Mouse (Mus musculus) heart, embryonic 14.5 days (tissue): ENCODE measurements around the gene Nap1l4. TPM values are rescaled to one million over a fixed set of nuclear protein-coding genes. Genes with fewer than 3 reads are reported as not detected.
A peak's percentile ranks its signal among the peaks of the same experiment; 100 is the strongest.

Experiments
- ATAC-seq: fragments of 200-750 bp; cut with Nextera tagmentation; 2 replicates; pipeline ENCODE4 v1.8.0; 2017; ENCODE audit warnings: low read depth, moderate TSS enrichment; ENCODE audit not compliant: insufficient number of reproducible peaks, insufficient read depth, low FRiP score
- H3K27ac ChIP-seq, 2 experiments: fragments of 200-500 bp in 1 of 2; fragments of 300-500 bp in 1 of 2; sonication (generic) in 1 of 2; replicated peaks in 1 of 2; 2 replicates each; pipeline ENCODE4 v1.5.1; 2012 to 2014; ENCODE audit warnings: low read depth in 2 of 2, low read length in 2 of 2, control low read depth in 1 of 2, mild to moderate bottlenecking in 1 of 2, mixed read lengths in 1 of 2; ENCODE audit not compliant: control insufficient read depth in 1 of 2, insufficient read depth in 1 of 2
- H3K27me3 ChIP-seq: fragments of 300-500 bp; sonication (generic); 2 replicates; pipeline ENCODE4 v1.6.1; 2014; ENCODE audit warnings: mild to moderate bottlenecking, low read length, control low read depth; ENCODE audit not compliant: control insufficient read depth, insufficient read depth
- H3K36me3 ChIP-seq: fragments of 300-500 bp; sonication (generic); 2 replicates; pipeline ENCODE4 v1.6.1; 2014; ENCODE audit warnings: mild to moderate bottlenecking, control low read depth, low read length, mixed read lengths; ENCODE audit not compliant: control insufficient read depth, insufficient read depth
- H3K4me1 ChIP-seq, 2 experiments: fragments of 200-500 bp in 1 of 2; fragments of 300-500 bp in 1 of 2; sonication (generic) in 1 of 2; 2 replicates each; pipeline ENCODE4 v1.6.1; 2012 to 2014; ENCODE audit warnings: low read length in 2 of 2, control low read depth in 1 of 2, mixed read lengths in 1 of 2; ENCODE audit not compliant: control insufficient read depth in 2 of 2, insufficient read depth in 2 of 2
- H3K4me2 ChIP-seq: fragments of 300-500 bp; sonication (generic); 2 replicates; pipeline ENCODE4 v1.6.1; 2014; ENCODE audit warnings: mild to moderate bottlenecking, low read length
- H3K4me3 ChIP-seq, 2 experiments: fragments of 200-500 bp in 1 of 2; fragments of 300-500 bp in 1 of 2; sonication (generic) in 1 of 2; 2 replicates each; pipeline ENCODE4 v1.5.1; 2012 to 2014; ENCODE audit warnings: low read length in 2 of 2, mild to moderate bottlenecking in 2 of 2, control low read depth in 1 of 2, low read depth in 1 of 2, moderate library complexity in 1 of 2; ENCODE audit not compliant: control insufficient read depth in 1 of 2, insufficient read depth in 1 of 2
- H3K9ac ChIP-seq: fragments of 300-500 bp; sonication (generic); 2 replicates; pipeline ENCODE4 v1.6.1; 2014; ENCODE audit warnings: mild to moderate bottlenecking, low read length
- H3K9me3 ChIP-seq: fragments of 300-500 bp; sonication (generic); 2 replicates; pipeline ENCODE4 v1.6.1; 2016; ENCODE audit warnings: low read length, control low read depth; ENCODE audit not compliant: control insufficient read depth
- WGBS: fragments of 180-500 bp; shearing (Covaris S2); extraction: QIAGEN DNeasy Blood & Tissue Kit; methylation state at CpG from one replicate; pipeline ENCODE4 v1.1.7; 2014; 5-methylcytosine and 5-hydroxymethylcytosine counted together
- polyA plus RNA-seq: library from polyadenylated mRNA; unstranded; fragments of >200 nt; fragmentation: Nextera tagmentation; extraction: Ambion mirVana; gene quantifications from 2 replicates; pipeline ENCODE4 v1.2.1, GENCODE M21; 2014

Nap1l4 gene
- polyA plus RNA-seq, 1 experiment from 2014 or later = 114 TPM

DNA sequence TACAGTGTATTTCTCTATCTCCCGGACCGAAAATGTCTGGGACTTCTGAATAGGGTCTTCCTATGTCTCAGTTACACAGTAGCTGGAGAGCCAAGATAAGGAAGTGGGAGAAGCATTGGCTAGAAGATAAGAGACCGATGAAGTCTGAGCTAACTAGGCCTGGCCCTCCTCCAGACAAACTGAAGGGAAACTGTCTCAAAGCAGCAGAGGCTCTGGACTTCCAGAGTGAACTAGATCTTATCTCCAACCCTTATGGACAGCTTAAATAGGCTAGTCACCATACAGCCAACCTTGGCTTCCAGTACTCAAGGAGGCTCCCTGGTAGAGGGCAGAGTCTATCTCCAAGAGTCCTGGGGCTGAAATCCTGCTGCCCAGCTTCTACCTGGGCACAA is 16.7 kb upstream of the Nap1l4 start:
- Histone ChIP-seq H3K9me3 (no peaks in the 10 kb centered on the region), H3K4me1 (peaks cover 2 to 7% of the 10 kb centered on the region in 2 experiments; a peak in 2 of 4 replicates), H3K27me3 (no peaks in the 10 kb centered on the region), H3K27ac (no peak overlapping the region), H3K4me2 (no peak overlapping the region), H3K9ac (no peak overlapping the region), H3K36me3 (peaks cover 94% of the 10 kb centered on the region), H3K4me3 (no peak overlapping the region)
- no peak for ATAC-seq
- 39% methylated on average over 3 of the region's 3 CpGs for WGBS

DNA sequence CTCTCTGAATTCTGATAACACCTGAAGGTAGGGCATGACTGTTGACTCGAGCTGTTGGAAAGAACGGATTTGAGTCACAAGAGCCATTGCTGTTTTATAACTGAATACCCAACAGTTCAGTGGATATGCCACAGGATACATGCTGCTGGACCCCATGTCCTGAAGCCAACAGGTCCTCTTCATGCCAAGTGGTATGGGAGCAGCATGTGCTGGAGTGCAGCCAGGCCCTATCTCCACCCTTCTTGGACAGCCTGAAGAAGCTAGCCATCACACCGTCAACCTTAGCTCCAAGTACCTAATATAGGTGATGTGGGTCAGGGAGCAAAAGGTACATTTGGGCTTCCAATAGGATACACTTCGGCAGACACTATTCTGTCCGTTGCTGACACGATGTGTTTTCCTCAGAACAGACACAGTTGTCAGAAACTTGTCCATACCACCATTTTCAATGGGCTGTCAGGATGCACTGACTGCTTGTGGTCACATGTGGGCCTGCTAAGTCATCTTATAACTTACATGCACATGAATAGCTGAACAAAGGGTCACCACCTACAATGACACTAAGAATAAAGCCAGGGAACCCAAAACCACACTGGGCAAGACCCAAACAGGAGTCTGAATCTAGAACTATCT is 16.2 kb upstream of the Nap1l4 start:
- Histone ChIP-seq H3K4me3 (no peak overlapping the region), H3K27ac (no peak overlapping the region), H3K27me3 (no peaks in the 10 kb centered on the region), H3K4me2 (no peak overlapping the region), H3K4me1 (peaks cover 2 to 7% of the 10 kb centered on the region in 2 experiments; a peak in 2 of 4 replicates), H3K9ac (no peak overlapping the region), H3K9me3 (no peaks in the 10 kb centered on the region), H3K36me3 (peaks cover 94% of the 10 kb centered on the region)
- 87% methylated on average over 6 of the region's 6 CpGs for WGBS
- ATAC-seq = no peak

DNA sequence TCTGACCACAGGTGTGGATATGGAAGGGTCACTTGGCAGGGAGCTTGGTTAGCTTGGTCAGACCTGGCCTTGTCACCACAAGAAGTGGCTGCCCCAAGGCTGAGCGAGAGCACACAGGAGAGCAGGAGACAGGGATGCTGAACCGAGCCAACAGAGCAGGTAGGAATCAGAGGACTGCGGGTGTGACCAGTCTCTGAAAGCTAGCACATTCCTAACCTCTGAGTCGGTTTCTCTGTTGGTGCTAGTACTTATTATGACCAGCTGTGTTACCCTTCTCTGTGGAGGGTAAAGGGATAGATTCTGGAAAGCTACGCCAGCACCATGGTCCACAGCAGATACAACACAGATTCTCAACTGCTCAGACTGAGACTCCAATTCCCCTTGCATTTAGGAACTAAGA is 14.9 kb upstream of the Nap1l4 start:
- peaks cover 2 to 7% of the 10 kb centered on the region in 2 experiments; a peak in 2 of 4 replicates for H3K4me1 ChIP-seq
- H3K36me3 ChIP-seq = peaks cover 93% of the 10 kb centered on the region
- no peaks in the 10 kb centered on the region for H3K27me3 ChIP-seq
- H3K4me3 ChIP-seq = no peak overlapping the region
- no peak overlapping the region for H3K9ac ChIP-seq
- no peak overlapping the region for H3K27ac ChIP-seq
- H3K4me2 ChIP-seq = no peak overlapping the region
- 57% methylated on average over 5 of the region's 5 CpGs for WGBS
- H3K9me3 ChIP-seq = no peaks in the 10 kb centered on the region
- ATAC-seq = no peak

DNA sequence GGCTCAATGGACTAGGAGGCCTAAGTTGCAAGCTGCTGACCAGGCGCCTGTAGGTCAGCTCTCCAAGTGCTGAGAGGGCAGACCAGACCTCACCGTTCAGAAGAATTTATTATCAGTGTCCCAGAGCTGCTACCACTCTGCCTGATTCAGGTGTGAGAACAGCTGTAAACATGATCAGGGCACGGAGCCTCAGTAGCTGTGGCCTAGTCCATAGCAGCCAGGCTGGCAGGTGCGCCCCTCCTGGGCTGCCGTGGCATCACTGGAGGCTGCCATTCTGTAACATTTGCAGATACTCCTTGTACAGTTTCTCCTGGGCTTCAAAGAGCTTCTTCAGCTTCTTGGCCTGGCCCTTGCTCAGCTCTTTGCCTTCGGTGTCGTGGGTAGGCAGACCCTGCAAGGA is 8.7 kb upstream of the Nap1l4 start:
- WGBS = 89% methylated on average over 7 of the region's 7 CpGs
- Histone ChIP-seq H3K36me3 (peaks cover 76% of the 10 kb centered on the region), H3K4me3 (no peak overlapping the region), H3K4me1 (no peaks in the 10 kb centered on the region), H3K9ac (no peak overlapping the region; the same call in 1 of the 2 replicates), H3K27me3 (no peaks in the 10 kb centered on the region), H3K9me3 (no peaks in the 10 kb centered on the region), H3K4me2 (no peak overlapping the region), H3K27ac (no peak overlapping the region)
- no peak for ATAC-seq

DNA sequence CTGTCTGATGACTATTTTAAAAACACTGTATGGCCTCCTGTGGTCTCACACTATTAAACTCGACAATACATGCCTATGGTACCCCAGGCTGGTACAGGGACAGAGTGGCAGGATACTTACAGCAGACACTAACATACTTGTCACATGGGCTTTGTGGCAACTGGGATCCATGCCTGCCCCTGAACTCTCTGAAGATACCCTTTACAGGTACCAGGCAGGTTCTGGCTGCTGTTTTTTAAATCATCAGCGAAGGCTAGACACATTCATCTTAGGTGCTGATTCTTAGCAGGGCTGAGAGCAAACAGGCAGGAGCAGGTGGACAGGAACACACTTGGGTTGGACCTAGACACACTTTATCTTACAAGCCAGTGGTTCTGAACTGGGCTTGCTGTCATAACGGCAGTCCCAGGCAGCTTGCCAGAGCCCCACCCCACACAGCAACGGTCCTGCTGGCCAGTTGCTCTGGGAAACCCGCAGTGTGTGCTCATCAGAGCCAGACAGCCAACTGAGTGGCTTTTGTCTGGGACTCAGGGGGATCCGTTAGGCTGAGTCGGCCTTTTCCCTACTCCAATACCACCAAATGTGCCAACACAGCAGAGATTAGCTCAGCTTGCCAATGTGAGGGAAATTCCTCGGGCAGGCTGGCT is 8.2 kb upstream of the Nap1l4 start:
- peaks cover 72% of the 10 kb centered on the region for H3K36me3 ChIP-seq
- ATAC-seq = no peak
- H3K4me3 ChIP-seq = no peak overlapping the region
- no peaks in the 10 kb centered on the region for H3K27me3 ChIP-seq
- H3K4me1 ChIP-seq = no peaks in the 10 kb centered on the region
- no peak overlapping the region for H3K27ac ChIP-seq
- H3K9me3 ChIP-seq = no peaks in the 10 kb centered on the region
- H3K9ac ChIP-seq = no peak overlapping the region; the same call in 1 of the 2 replicates
- WGBS = 63% methylated on average over 8 of the region's 8 CpGs
- no peak overlapping the region for H3K4me2 ChIP-seq

DNA sequence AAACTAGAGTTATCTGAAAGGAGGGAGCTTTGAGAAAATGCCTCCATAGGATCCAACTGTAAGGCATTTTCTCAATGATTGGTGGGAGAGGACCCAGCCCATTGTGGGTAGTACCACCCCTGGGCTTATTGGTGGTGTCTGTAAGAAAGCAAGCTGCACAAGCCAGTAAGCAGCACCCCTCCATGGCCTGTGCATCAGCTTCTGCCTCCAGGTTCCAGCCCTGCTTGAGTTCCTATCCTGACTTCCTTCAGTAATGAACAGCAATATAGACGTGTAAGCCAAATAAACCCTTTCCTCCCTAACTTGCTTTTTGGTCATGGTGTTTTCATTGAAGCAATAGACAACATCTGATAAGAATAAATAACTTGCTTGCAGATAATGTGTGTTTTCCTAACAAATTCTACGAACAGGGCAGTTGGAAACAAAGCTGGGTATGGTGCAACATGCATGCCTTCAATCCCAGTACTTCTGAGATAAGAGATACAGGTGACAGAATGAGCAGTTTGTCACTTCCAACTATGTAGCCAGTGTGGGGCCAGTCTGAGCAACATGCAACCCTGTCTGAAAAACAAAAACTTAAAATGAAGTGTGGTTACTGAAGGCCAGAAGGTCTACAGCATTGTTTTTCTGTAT is 798 bp upstream of the Nap1l4 start:
- Histone ChIP-seq H3K27ac (peak overlapping the region; percentile 93 to 94), H3K4me2 (peak overlapping the region; percentile 76), H3K27me3 (no peaks in the 10 kb centered on the region), H3K4me3 (peak overlapping the region; percentile 89 to 96), H3K36me3 (peaks cover 14% of the 10 kb centered on the region), H3K9ac (peak overlapping the region; percentile 74), H3K9me3 (no peaks in the 10 kb centered on the region), H3K4me1 (peaks cover 2 to 15% of the 10 kb centered on the region in 2 experiments; a peak in 3 of 4 replicates)
- ATAC-seq = no peak
- WGBS = 25% methylated on average over 2 of the region's 2 CpGs

DNA sequence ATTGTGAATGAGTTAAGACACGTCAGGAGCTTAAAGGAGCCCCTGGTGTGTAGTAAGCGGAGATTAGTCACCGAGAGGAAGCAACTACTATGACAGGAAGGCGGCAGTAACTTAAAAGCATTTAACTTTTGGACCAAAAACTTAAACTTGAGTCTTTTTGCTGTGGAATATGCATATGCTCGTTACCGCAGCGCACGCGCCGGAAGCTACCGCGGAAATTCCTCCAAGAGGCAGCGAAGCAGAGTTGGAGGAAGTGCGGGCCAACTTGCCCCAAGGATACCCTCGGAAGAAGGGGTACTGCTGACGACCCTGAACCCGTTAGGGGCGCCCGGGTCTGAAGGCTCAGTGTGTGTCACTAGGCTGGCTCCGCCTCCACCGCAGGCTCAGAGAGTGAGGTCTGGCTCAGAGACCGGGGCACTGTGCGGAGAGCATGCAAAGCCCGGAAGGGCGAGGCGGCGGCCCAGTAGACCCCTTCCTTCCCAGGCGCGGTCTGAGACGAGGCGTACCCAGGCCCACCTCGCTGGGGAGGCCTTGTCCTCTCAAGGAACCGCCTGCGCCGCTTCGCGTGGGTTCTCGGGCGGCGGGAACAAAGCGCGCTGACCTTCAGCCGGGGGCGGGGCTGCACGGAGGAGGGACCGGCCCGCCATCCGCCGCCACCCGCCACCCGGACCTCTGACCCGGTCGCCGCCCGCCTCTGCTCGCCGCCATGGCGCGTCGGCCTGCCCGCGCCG is 510 bp downstream of the Nap1l4 start:
- peak overlapping the region; percentile 83 to 93 for H3K27ac ChIP-seq
- no peaks in the 10 kb centered on the region for H3K9me3 ChIP-seq
- peaks cover 2 to 19% of the 10 kb centered on the region in 2 experiments; a peak in 3 of 4 replicates for H3K4me1 ChIP-seq
- peak overlapping the region; percentile 64 for H3K4me2 ChIP-seq
- under 1% methylated on average over 52 of the region's 63 CpGs for WGBS
- peak overlapping the region; percentile 95 for H3K9ac ChIP-seq
- no peaks in the 10 kb centered on the region for H3K27me3 ChIP-seq
- H3K4me3 ChIP-seq = peak overlapping the region; percentile 89 to 96
- H3K36me3 ChIP-seq = peaks cover 13% of the 10 kb centered on the region; the same call in 1 of the 2 replicates
- peak; percentile 76 for ATAC-seq
